Mouse (Mus musculus) embryonic fibroblast, embryonic 13.5 days (primary cell): ENCODE measurements around the gene Gm21983. TPM values are rescaled to one million over a fixed set of nuclear protein-coding genes. Genes with fewer than 3 reads are reported as not detected.

Source experiments
- H3K27ac ChIP-seq: 2 replicates; pipeline ENCODE4 v1.5.1; 2012; ENCODE audit warnings: low read length, control low read depth, inconsistent platforms; ENCODE audit not compliant: insufficient read depth
- H3K4me1 ChIP-seq: 2 replicates; pipeline ENCODE4 v1.6.1; 2011; ENCODE audit warnings: low read length; ENCODE audit not compliant: control insufficient read depth, insufficient read depth
- H3K4me3 ChIP-seq: 2 replicates; pipeline ENCODE4 v1.5.1; 2011; ENCODE audit warnings: mild to moderate bottlenecking, control low read depth, low read length; ENCODE audit not compliant: insufficient read depth
- CTCF ChIP-seq: IDR thresholded peaks from 2 replicates; pipeline ENCODE4 v1.5.1; 2011; ENCODE audit warnings: mild to moderate bottlenecking, control low read depth, low read length, moderate library complexity, borderline replicate concordance; ENCODE audit not compliant: insufficient read depth
- POLR2A ChIP-seq: IDR thresholded peaks from 2 replicates; pipeline ENCODE4 v1.6.1; 2011; ENCODE audit warnings: low read depth, mild to moderate bottlenecking, control low read depth, low read length, moderate library complexity
- polyA plus RNA-seq: library from polyadenylated mRNA; stranded (reverse); fragments of >200 nt; gene quantifications from 2 replicates; pipeline ENCODE4 v1.2.4, GENCODE M21; 2011; ENCODE audit warnings: low read depth; ENCODE audit not compliant: missing spikeins, insufficient read length

Gene Gm21983
- polyA plus RNA-seq, 1 experiment: not detected

GRCm38 (mm10) chr7:27192434-27192833 lies 11.5 kb upstream of the Gm21983 start:
- Histone ChIP-seq H3K4me1 (peaks cover 10% of the 10 kb centered on the region), H3K27ac (no peak overlapping the region), H3K4me3 (no peak overlapping the region)
- TF ChIP-seq POLR2A: no peak
- no peak for TF ChIP-seq CTCF

GRCm38 (mm10) chr7:27189271-27189931 lies 8.5 kb upstream of the Gm21983 start:
- no peak overlapping the region for H3K27ac ChIP-seq
- no peak for TF ChIP-seq CTCF
- no peak for TF ChIP-seq POLR2A
- peaks cover 7% of the 10 kb centered on the region for H3K4me1 ChIP-seq
- H3K4me3 ChIP-seq: no peak overlapping the region

GRCm38 (mm10) chr7:27185986-27186385 lies 5.1 kb upstream of the Gm21983 start:
- Histone ChIP-seq H3K4me1 (no peaks in the 10 kb centered on the region), H3K27ac (no peak overlapping the region), H3K4me3 (no peak overlapping the region)
- TF ChIP-seq POLR2A (no peak), CTCF (no peak)

GRCm38 (mm10) chr7:27184964-27185363 lies 4.1 kb upstream of the Gm21983 start:
- H3K4me1 ChIP-seq: no peaks in the 10 kb centered on the region
- H3K27ac ChIP-seq: no peak overlapping the region
- TF ChIP-seq CTCF (peak; percentile 84; the same call in 1 of the 2 replicates), POLR2A (no peak)
- no peak overlapping the region for H3K4me3 ChIP-seq

- Histone ChIP-seq H3K27ac (no peak overlapping the region), H3K4me1 (no peaks in the 10 kb centered on the region), H3K4me3 (no peak overlapping the region)
- TF ChIP-seq CTCF: no peak
- TF ChIP-seq POLR2A: no peak
Measured at GRCm38 (mm10) chr7:27182498-27182897, 1.6 kb upstream of the Gm21983 start.

- Histone ChIP-seq H3K4me1 (no peaks in the 10 kb centered on the region), H3K27ac (no peak overlapping the region), H3K4me3 (no peak overlapping the region)
- TF ChIP-seq CTCF (no peak), POLR2A (no peak)
Measured at GRCm38 (mm10) chr7:27180036-27180435, 850 bp downstream of the Gm21983 start.

- H3K4me1 ChIP-seq: no peaks in the 10 kb centered on the region
- no peak for TF ChIP-seq POLR2A
- H3K4me3 ChIP-seq: no peak overlapping the region; the same call in 1 of the 2 replicates
- H3K27ac ChIP-seq: peak overlapping the region; percentile 57
Measured at GRCm38 (mm10) chr7:27179217-27179918, 1.5 kb downstream of the Gm21983 start.

- Histone ChIP-seq H3K4me1 (no peaks in the 10 kb centered on the region), H3K4me3 (peak within 1 kb of the TSS; percentile 82), H3K27ac (peak within 1 kb of the TSS; percentile 84)
- TF ChIP-seq POLR2A (peak; percentile 80), CTCF (no peak)
Measured at GRCm38 (mm10) chr7:27178324-27179216, 2.3 kb downstream of the Gm21983 start, which contains the start of gene Rab4b. Gene Rab4b (minus strand): TSS chr7:27178896.

- H3K4me1 ChIP-seq: no peaks in the 10 kb centered on the region
- peak overlapping the region; percentile 51 for H3K27ac ChIP-seq
- no peak for TF ChIP-seq CTCF
- TF ChIP-seq POLR2A: no peak
- H3K4me3 ChIP-seq: peak overlapping the region; percentile 82
Measured at GRCm38 (mm10) chr7:27177942-27178323, 3.0 kb downstream of the Gm21983 start.
